Comparison of ENCODE assay signal across 14 mouse cellular contexts in genomic region chr1:189164721-189165120, GRCm38 (mm10).
"Had no signal": no experiment of that assay in that cellular context is flagged by ENCODE, and none has a peak within 500 bp of the region (broad histone marks: within the 10 kb centered on the region; RNA-seq: fewer than 3 reads in every experiment).

No protein-coding gene starts in this region.

- H3K4me3 ChIP-seq: kidney, embryonic 15.5 days; limb, embryonic 13.5 days; liver, embryonic 13.5 days; lung, embryonic 15.5 days had no signal

- H3K9me3 ChIP-seq: kidney, embryonic 15.5 days; limb, embryonic 13.5 days; liver, embryonic 13.5 days; lung, embryonic 15.5 days had no signal

- H3K27me3 ChIP-seq: kidney, embryonic 15.5 days; limb, embryonic 13.5 days; liver, embryonic 13.5 days; lung, embryonic 15.5 days had no signal

- H3K36me3 ChIP-seq: kidney, embryonic 15.5 days; limb, embryonic 13.5 days; liver, embryonic 13.5 days; lung, embryonic 15.5 days had no signal

- H3K4me1 ChIP-seq: liver, embryonic 13.5 days had no signal

- H3K4me2 ChIP-seq: kidney, embryonic 15.5 days; limb, embryonic 13.5 days; liver, embryonic 13.5 days; lung, embryonic 15.5 days; midbrain, embryonic 11.5 days had no signal

- H3K27ac ChIP-seq: kidney, embryonic 15.5 days; limb, embryonic 13.5 days; liver, embryonic 13.5 days; lung, embryonic 15.5 days had no signal

- DNase-seq: kidney, adult 11 months; kidney, adult 8-10 months; kidney, postnatal 36 days; left cerebral cortex, postnatal 4 days; liver, embryonic 13.5 days; lung, postnatal 4 days; midbrain, embryonic 14.5 days; thymus, adult 18-20 months; thymus, postnatal 14 days; thymus, postnatal 4 days had no signal

- H3K9ac ChIP-seq: kidney, embryonic 15.5 days; limb, embryonic 13.5 days; liver, embryonic 13.5 days; lung, embryonic 15.5 days had no signal
